Comparison of ENCODE assay signal across 26 mouse cellular contexts in genomic region chr13:6028878-6029277, GRCm38 (mm10).
A peak's percentile ranks its signal among the peaks of the same experiment; 100 is the strongest.
DNase-seq lines count a peak whose midpoint lies in the region; ATAC-seq and TF ChIP-seq lines count a peak whose summit lies in the region.
"Had no signal": no experiment of that assay in that cellular context is flagged by ENCODE, and none has a peak within 500 bp of the region (broad histone marks: within the 10 kb centered on the region; RNA-seq: fewer than 3 reads in every experiment).

No protein-coding gene starts in this region.

- no peak for ATAC-seq in forebrain, embryonic 14.5 days
- ATAC-seq in forebrain, embryonic 12.5 days (ENCODE audit: low FRiP score) = no peak
- ATAC-seq in intestine, postnatal 0 days = peak; percentile 82

- H3K4me2 ChIP-seq in forebrain, embryonic 14.5 days (ENCODE audit: low read length) = no peak overlapping the region
- H3K4me2 ChIP-seq in forebrain, embryonic 12.5 days = no peak overlapping the region
- no peak overlapping the region for H3K4me2 ChIP-seq in intestine, postnatal 0 days (replicated peaks; ENCODE audit: low read depth)
- H3K4me2 ChIP-seq: embryonic facial prominence, embryonic 12.5 days; hindbrain, embryonic 13.5 days; limb, embryonic 15.5 days; lung, embryonic 14.5 days; neural tube, embryonic 12.5 days had no signal

- H3K9me3 ChIP-seq in forebrain, embryonic 14.5 days (replicated peaks; ENCODE audit: control insufficient read depth, low read length) = no peaks in the 10 kb centered on the region
- H3K9me3 ChIP-seq in forebrain, embryonic 12.5 days = no peaks in the 10 kb centered on the region
- no peaks in the 10 kb centered on the region for H3K9me3 ChIP-seq in intestine, postnatal 0 days (ENCODE audit: control insufficient read depth)
- H3K9me3 ChIP-seq: embryonic facial prominence, embryonic 12.5 days; hindbrain, embryonic 13.5 days; limb, embryonic 15.5 days; neural tube, embryonic 12.5 days had no signal

- TF ChIP-seq CTCF in intestine, postnatal 0 days (IDR thresholded peaks at IDR 0.05; ENCODE audit: low read depth) = no peak

- H3K27ac ChIP-seq in forebrain, embryonic 14.5 days (ENCODE audit: low read depth, low read length) = no peak overlapping the region
- no peak overlapping the region for H3K27ac ChIP-seq in forebrain, embryonic 12.5 days
- H3K27ac ChIP-seq in intestine, postnatal 0 days (ENCODE audit: low read depth, low read length) = no peak overlapping the region
- H3K27ac ChIP-seq: embryonic facial prominence, embryonic 12.5 days; heart, adult 2 months; hindbrain, embryonic 13.5 days; layer of hippocampus, adult 2 months; limb, embryonic 15.5 days; liver, embryonic 14.5 days; neural tube, embryonic 12.5 days had no signal

- H3K4me3 ChIP-seq in forebrain, embryonic 14.5 days (ENCODE audit: low read depth, low read length) = no peak overlapping the region
- no peak overlapping the region for H3K4me3 ChIP-seq in forebrain, embryonic 12.5 days (replicated peaks)
- no peak overlapping the region for H3K4me3 ChIP-seq in intestine, postnatal 0 days (ENCODE audit: low read depth, low read length)
- H3K4me3 ChIP-seq: embryonic facial prominence, embryonic 12.5 days; heart, adult 2 months; hindbrain, embryonic 13.5 days; layer of hippocampus, adult 2 months; limb, embryonic 15.5 days; neural tube, embryonic 12.5 days had no signal

- H3K9ac ChIP-seq in forebrain, embryonic 14.5 days (ENCODE audit: low read length) = no peak overlapping the region
- H3K9ac ChIP-seq in forebrain, embryonic 12.5 days = no peak overlapping the region
- no peak overlapping the region for H3K9ac ChIP-seq in intestine, postnatal 0 days (ENCODE audit: low read depth, low read length)
- H3K9ac ChIP-seq: embryonic facial prominence, embryonic 12.5 days; hindbrain, embryonic 13.5 days; limb, embryonic 15.5 days; liver, embryonic 14.5 days; lung, embryonic 14.5 days; neural tube, embryonic 12.5 days had no signal

- intact Hi-C loops in heart, postnatal 14 days (cut with DNase I) = no loop called here
- intact Hi-C loops in gastrocnemius, postnatal 14 days (cut with DNase I; ENCODE audit: low total_unique reads) = no loop called here

- 32% methylated on average over 4 of the region's 4 CpGs for WGBS in forebrain, embryonic 14.5 days
- 52% methylated on average over 4 of the region's 4 CpGs for WGBS in forebrain, embryonic 12.5 days
- 38% methylated on average over 4 of the region's 4 CpGs for WGBS in intestine, postnatal 0 days

- H3K36me3 ChIP-seq in forebrain, embryonic 14.5 days (ENCODE audit: control insufficient read depth, insufficient read depth, low read length) = no peaks in the 10 kb centered on the region
- H3K36me3 ChIP-seq in forebrain, embryonic 12.5 days (replicated peaks) = no peaks in the 10 kb centered on the region
- no peaks in the 10 kb centered on the region for H3K36me3 ChIP-seq in intestine, postnatal 0 days (ENCODE audit: control insufficient read depth, insufficient read depth)
- H3K36me3 ChIP-seq: embryonic facial prominence, embryonic 12.5 days; hindbrain, embryonic 13.5 days; limb, embryonic 15.5 days; neural tube, embryonic 12.5 days had no signal

- DNase-seq in forebrain, embryonic 14.5 days (ENCODE audit: low spot score) = peak; percentile 30
- DNase-seq in fat pad, adult 2 months (ENCODE audit: extremely low read depth, low read depth, low spot score) = peak; percentile 98
- DNase-seq in heart, postnatal 14 days = no peak
- no peak for DNase-seq in gastrocnemius, postnatal 14 days
- DNase-seq in cerebellum, adult 11-12 months = no peak
- DNase-seq: adrenal gland, postnatal 36 days; cerebellum, adult 11 months; cerebellum, postnatal 14 days; heart, adult 2 months; heart, postnatal 36 days; kidney, adult 8-10 months; kidney, postnatal 10 days; midbrain, embryonic 14.5 days; right cerebral cortex, postnatal 14 days; spleen, adult 18-20 months; thymus, adult 18-20 months; thymus, postnatal 4 days had no signal

- H3K27me3 ChIP-seq in forebrain, embryonic 14.5 days (replicated peaks; ENCODE audit: control insufficient read depth, insufficient read depth, low read length) = no peaks in the 10 kb centered on the region
- H3K27me3 ChIP-seq in forebrain, embryonic 12.5 days = no peaks in the 10 kb centered on the region
- no peaks in the 10 kb centered on the region for H3K27me3 ChIP-seq in intestine, postnatal 0 days (replicated peaks; ENCODE audit: control insufficient read depth, insufficient read depth, low read length)
- H3K27me3 ChIP-seq: embryonic facial prominence, embryonic 12.5 days; hindbrain, embryonic 13.5 days; limb, embryonic 15.5 days; neural tube, embryonic 12.5 days had no signal

- peaks cover 6% of the 10 kb centered on the region for H3K4me1 ChIP-seq in forebrain, embryonic 14.5 days (ENCODE audit: control insufficient read depth, insufficient read depth, low read length)
- H3K4me1 ChIP-seq in forebrain, embryonic 12.5 days = peaks cover 4% of the 10 kb centered on the region; the same call in 1 of the 2 replicates
- peaks cover 2% of the 10 kb centered on the region; the same call in 1 of the 2 replicates for H3K4me1 ChIP-seq in intestine, postnatal 0 days (replicated peaks; ENCODE audit: control insufficient read depth, insufficient read depth, low read length)
- H3K4me1 ChIP-seq: neural tube, embryonic 12.5 days had no signal

Comparison
In these comparisons a context has a peak if more than half of its experiments do, and no peak if none do; other contexts are left out.
1. DNase-seq: peak in forebrain, embryonic 14.5 days (single experiment) and fat pad, adult 2 months (single experiment); none in heart, postnatal 14 days (0 of 2), gastrocnemius, postnatal 14 days (single experiment) and cerebellum, adult 11-12 months (single experiment).